Comparison of ENCODE assay signal across 20 mouse cellular contexts in the genomic region with DNA sequence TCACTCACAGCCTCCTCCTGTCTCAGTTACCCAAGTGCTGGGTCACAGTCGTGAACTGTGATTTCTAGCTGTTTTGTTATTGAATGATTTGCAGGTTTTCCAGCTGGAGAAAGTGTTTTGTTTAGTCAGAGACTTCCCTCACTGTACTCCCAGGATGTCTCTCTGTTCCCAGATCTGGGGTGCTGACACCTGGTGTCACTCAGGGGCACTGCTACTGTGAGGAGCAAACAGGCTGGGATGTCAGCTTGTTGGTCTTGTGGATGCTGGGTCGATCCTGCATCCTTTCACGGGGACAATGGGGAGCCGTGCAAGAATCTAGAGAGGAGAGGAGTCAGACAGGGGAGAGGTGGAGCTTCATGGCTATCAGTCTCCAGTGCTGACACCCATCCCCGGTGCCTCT.
DNase-seq lines count a peak whose midpoint lies in the region; ATAC-seq and TF ChIP-seq lines count a peak whose summit lies in the region.
"Had no signal": no experiment of that assay in that cellular context is flagged by ENCODE, and none has a peak within 500 bp of the region (broad histone marks: within the 10 kb centered on the region; RNA-seq: fewer than 3 reads in every experiment).

No protein-coding gene starts in this region.

- no peak overlapping the region for H3K27ac ChIP-seq in cerebellum, adult 2 months (ENCODE audit: insufficient read depth, low read length)
- no peak overlapping the region for H3K27ac ChIP-seq in kidney, postnatal 0 days
- no peak overlapping the region for H3K27ac ChIP-seq in kidney, adult 2 months (ENCODE audit: insufficient read depth, low read depth, low read length)
- H3K27ac ChIP-seq in embryonic facial prominence, embryonic 10.5 days (replicated peaks) = no peak overlapping the region
- H3K27ac ChIP-seq in forebrain, embryonic 11.5 days (ENCODE audit: low read depth, low read length) = no peak overlapping the region
- H3K27ac ChIP-seq: embryonic facial prominence, embryonic 15.5 days; forebrain, embryonic 12.5 days; kidney, embryonic 15.5 days; limb, embryonic 15.5 days; midbrain, embryonic 10.5 days had no signal

- WGBS in cerebellum, adult 2 months = 52% methylated on average over 5 of the region's 5 CpGs
- 44% methylated on average over 5 of the region's 5 CpGs for WGBS in kidney, postnatal 0 days
- 45% methylated on average over 5 of the region's 5 CpGs for WGBS in kidney, adult 2 months
- WGBS in embryonic facial prominence, embryonic 10.5 days = 42% methylated on average over 5 of the region's 5 CpGs
- WGBS in forebrain, embryonic 11.5 days = 49% methylated on average over 5 of the region's 5 CpGs

- no peak for DNase-seq in cerebellum, adult 2 months
- no peak for DNase-seq in cerebellum, adult 18-20 months
- no peak for DNase-seq in kidney, postnatal 0 days (ENCODE audit: low spot score)
- no peak for DNase-seq in kidney, adult 2 months
- peak; percentile 35 for DNase-seq in thymus, postnatal 14 days
- no peak for DNase-seq in thymus, postnatal 0 days (ENCODE audit: low spot score)
- no peak for DNase-seq in embryonic facial prominence, embryonic 10.5 days (ENCODE audit: low spot score)
- DNase-seq in forebrain, embryonic 11.5 days (ENCODE audit: low spot score) = no peak
- DNase-seq: adrenal gland, adult 2 months; cerebellum, adult 11-12 months; heart, adult 18-20 months; heart, postnatal 36 days; lung, postnatal 14 days; spleen, adult 18-20 months had no signal

- no peak for TF ChIP-seq POLR2A in cerebellum, adult 2 months (IDR thresholded peaks at IDR 0.05; ENCODE audit: borderline replicate concordance, insufficient read depth, low read length)
- no peak for TF ChIP-seq POLR2A in kidney, adult 2 months (IDR thresholded peaks at IDR 0.05; ENCODE audit: low read depth, low read length)

- no peak overlapping the region for H3K4me3 ChIP-seq in cerebellum, adult 2 months (replicated peaks; ENCODE audit: insufficient read depth, low read depth, low read length)
- no peak overlapping the region for H3K4me3 ChIP-seq in kidney, postnatal 0 days (replicated peaks; ENCODE audit: low read depth, low read length)
- no peak overlapping the region for H3K4me3 ChIP-seq in kidney, adult 2 months (ENCODE audit: insufficient read depth, low read depth, low read length)
- no peak overlapping the region for H3K4me3 ChIP-seq in embryonic facial prominence, embryonic 10.5 days
- H3K4me3 ChIP-seq in forebrain, embryonic 11.5 days (ENCODE audit: low read depth, low read length) = no peak overlapping the region
- H3K4me3 ChIP-seq: embryonic facial prominence, embryonic 15.5 days; forebrain, embryonic 12.5 days; kidney, embryonic 15.5 days; limb, embryonic 15.5 days; midbrain, embryonic 10.5 days; myocyte had no signal

- no peak overlapping the region for H3K9ac ChIP-seq in kidney, postnatal 0 days (ENCODE audit: low read depth, low read length)
- H3K9ac ChIP-seq in forebrain, embryonic 11.5 days (ENCODE audit: low read length) = no peak overlapping the region
- H3K9ac ChIP-seq: embryonic facial prominence, embryonic 15.5 days; forebrain, embryonic 12.5 days; kidney, embryonic 15.5 days; limb, embryonic 15.5 days had no signal

- ATAC-seq in kidney, postnatal 0 days (replicated peaks; ENCODE audit: low FRiP score, low read depth) = no peak
- ATAC-seq in forebrain, embryonic 11.5 days (replicated peaks; ENCODE audit: low FRiP score) = no peak

- no peaks in the 10 kb centered on the region for H3K36me3 ChIP-seq in kidney, postnatal 0 days (ENCODE audit: insufficient read depth, low read length)
- no peaks in the 10 kb centered on the region for H3K36me3 ChIP-seq in kidney, adult 2 months (ENCODE audit: control insufficient read depth, insufficient read depth, low read length)
- H3K36me3 ChIP-seq in embryonic facial prominence, embryonic 10.5 days (replicated peaks) = no peaks in the 10 kb centered on the region
- H3K36me3 ChIP-seq in forebrain, embryonic 11.5 days (ENCODE audit: control insufficient read depth, insufficient read depth, low read length) = no peaks in the 10 kb centered on the region
- H3K36me3 ChIP-seq: embryonic facial prominence, embryonic 15.5 days; forebrain, embryonic 12.5 days; kidney, embryonic 15.5 days; limb, embryonic 15.5 days; midbrain, embryonic 10.5 days had no signal

- no peak overlapping the region for H3K4me2 ChIP-seq in kidney, postnatal 0 days (ENCODE audit: low read length)
- no peak overlapping the region for H3K4me2 ChIP-seq in forebrain, embryonic 11.5 days (ENCODE audit: low read depth, low read length, severe bottlenecking)
- H3K4me2 ChIP-seq: embryonic facial prominence, embryonic 15.5 days; forebrain, embryonic 12.5 days; kidney, embryonic 15.5 days; limb, embryonic 15.5 days had no signal

- peak; percentile 33; the same call in 1 of the 2 replicates for TF ChIP-seq CTCF in cerebellum, adult 2 months (IDR thresholded peaks at IDR 0.05; ENCODE audit: borderline replicate concordance, insufficient read depth, low read depth, low read length)
- peak; percentile 27; the same call in 1 of the 2 replicates for TF ChIP-seq CTCF in kidney, postnatal 0 days (IDR thresholded peaks at IDR 0.05; ENCODE audit: low read depth)
- no peak for TF ChIP-seq CTCF in kidney, adult 2 months (conservative IDR thresholded peaks at IDR 0.05; ENCODE audit: insufficient read depth, insufficient read length, low read depth, low read length)

- no peaks in the 10 kb centered on the region for H3K4me1 ChIP-seq in cerebellum, adult 2 months (ENCODE audit: control insufficient read depth, insufficient read depth, low read length)
- no peaks in the 10 kb centered on the region for H3K4me1 ChIP-seq in kidney, postnatal 0 days (replicated peaks; ENCODE audit: insufficient read depth, low read length)
- H3K4me1 ChIP-seq in kidney, adult 2 months (ENCODE audit: control insufficient read depth, insufficient read depth, low read length) = no peaks in the 10 kb centered on the region
- H3K4me1 ChIP-seq in embryonic facial prominence, embryonic 10.5 days = peaks cover 11% of the 10 kb centered on the region
- no peaks in the 10 kb centered on the region for H3K4me1 ChIP-seq in forebrain, embryonic 11.5 days (replicated peaks; ENCODE audit: control insufficient read depth, insufficient read depth, low read length)
- H3K4me1 ChIP-seq: embryonic facial prominence, embryonic 15.5 days; forebrain, embryonic 12.5 days; midbrain, embryonic 10.5 days had no signal

- H3K9me3 ChIP-seq in kidney, postnatal 0 days (replicated peaks; ENCODE audit: low read length) = no peaks in the 10 kb centered on the region
- H3K9me3 ChIP-seq in embryonic facial prominence, embryonic 10.5 days = no peaks in the 10 kb centered on the region
- no peaks in the 10 kb centered on the region for H3K9me3 ChIP-seq in forebrain, embryonic 11.5 days (ENCODE audit: control insufficient read depth, low read length)
- H3K9me3 ChIP-seq: embryonic facial prominence, embryonic 15.5 days; forebrain, embryonic 12.5 days; kidney, embryonic 15.5 days; limb, embryonic 15.5 days; midbrain, embryonic 10.5 days had no signal

- no peaks in the 10 kb centered on the region for H3K27me3 ChIP-seq in cerebellum, adult 2 months (ENCODE audit: control insufficient read depth, insufficient read depth, low read length)
- H3K27me3 ChIP-seq in kidney, postnatal 0 days (ENCODE audit: insufficient read depth, low read length) = no peaks in the 10 kb centered on the region
- H3K27me3 ChIP-seq in kidney, adult 2 months (replicated peaks; ENCODE audit: control insufficient read depth, insufficient read depth, low read length) = no peaks in the 10 kb centered on the region
- no peaks in the 10 kb centered on the region for H3K27me3 ChIP-seq in embryonic facial prominence, embryonic 10.5 days (replicated peaks; ENCODE audit: low read depth, poor library complexity, severe bottlenecking)
- no peaks in the 10 kb centered on the region for H3K27me3 ChIP-seq in forebrain, embryonic 11.5 days (ENCODE audit: control insufficient read depth, insufficient read depth, low read length)
- H3K27me3 ChIP-seq: embryonic facial prominence, embryonic 15.5 days; forebrain, embryonic 12.5 days; kidney, embryonic 15.5 days; limb, embryonic 15.5 days had no signal
